Mouse (Mus musculus) ES-Bruce4 (cell line): ENCODE data around the gene Cops4.

Experiments
- CTCF ChIP-seq: IDR thresholded peaks from one replicate; pipeline ENCODE4 v1.8.1; 2011; ENCODE audit warnings: low read depth, low read length
- EP300 ChIP-seq: IDR thresholded peaks from 2 replicates; pipeline ENCODE4 v1.6.1; 2011; ENCODE audit warnings: low read depth, low read length; ENCODE audit not compliant: insufficient read depth
- POLR2A ChIP-seq: IDR thresholded peaks from one replicate; pipeline ENCODE4 v1.8.1; 2011; ENCODE audit warnings: low read length; ENCODE audit not compliant: insufficient read depth

DNA sequence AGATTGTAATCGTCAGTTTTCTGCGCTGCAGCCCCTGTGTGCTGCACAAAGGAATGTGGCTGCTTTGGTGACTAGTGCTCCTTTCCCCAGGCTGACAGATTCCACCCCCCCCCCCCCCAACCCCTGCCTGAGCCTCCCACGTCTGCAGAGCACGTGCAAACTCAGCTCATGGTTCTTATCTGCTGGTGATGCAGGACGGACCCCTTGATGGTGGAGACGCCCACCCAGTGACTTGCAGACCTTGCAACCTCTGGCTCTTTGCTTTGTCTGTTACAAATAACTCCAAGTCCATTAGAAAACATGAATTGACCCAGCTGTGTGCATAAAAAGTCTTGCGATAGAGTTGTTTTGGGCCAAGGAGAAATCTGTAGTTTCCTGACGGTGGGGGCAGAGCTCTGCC, 52.6 kb downstream of the Cops4 start:
- TF ChIP-seq CTCF (no peak), EP300 (no peak), POLR2A (no peak)
